Mouse (Mus musculus): ENCODE results near the gene Dnase1.
"Not testable (repeated sequence)": the region's sequence is repeated elsewhere in the genome, so short reads cannot be mapped to it uniquely, and the experiment has no call there.

- not testable (repeated sequence) for TF ChIP-seq ZNF384, CHD2 (IDR thresholded peaks at IDR 0.05; ENCODE audit: low read depth, low read length)
Measured at GRCm38 (mm10) chr16:4080419-4080818, 43.7 kb downstream of the Dnase1 start.
